Mouse (Mus musculus): ENCODE data around the gene Astl. TPM values are rescaled to one million over a fixed set of nuclear protein-coding genes. Genes with fewer than 3 reads are reported as not detected.

The Astl gene
- polyA plus RNA-seq, 1 experiment from 2014 or later, result not detected

DNA sequence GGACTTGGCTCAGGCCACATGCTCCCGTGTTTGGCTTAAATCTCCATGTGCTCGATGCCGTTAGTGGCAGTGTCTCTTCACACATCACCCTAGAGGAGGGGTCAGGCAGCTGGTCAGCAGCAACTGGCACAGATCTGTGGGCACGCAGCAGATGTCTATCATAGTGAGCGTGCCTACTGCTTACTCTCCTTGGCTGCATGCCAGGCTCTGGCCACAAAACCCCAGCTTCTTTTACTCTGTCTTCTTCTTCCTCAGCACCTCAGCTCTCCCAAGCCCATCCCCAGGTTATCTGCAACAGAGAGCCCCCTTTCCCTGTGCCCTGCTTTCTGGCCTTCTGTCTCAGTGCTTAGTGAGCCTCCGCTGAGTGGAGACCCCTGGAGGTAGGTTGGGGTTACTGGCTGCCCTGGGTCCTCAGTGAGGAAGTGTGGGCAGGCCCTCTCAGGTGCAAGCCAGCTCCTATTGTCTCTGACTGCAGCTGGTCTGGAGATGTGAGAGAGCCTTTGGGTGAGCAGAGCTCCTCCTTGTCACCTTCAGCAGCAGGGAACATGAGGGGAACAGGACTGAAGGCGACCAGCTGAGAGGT, 37.4 kb downstream of the Astl start:
- Histone ChIP-seq H3K9ac (ENCODE audit: low read depth, low read length) (no peak overlapping the region), H3K27me3 (ENCODE audit: control insufficient read depth, insufficient read depth, low read length) (no peaks in the 10 kb centered on the region), H3K4me3 (ENCODE audit: low read length) (no peak overlapping the region), H3K4me2 (replicated peaks; ENCODE audit: low read depth, low read length) (no peak overlapping the region), H3K36me3 (ENCODE audit: control insufficient read depth, insufficient read depth, low read length) (no peaks in the 10 kb centered on the region), H3K4me1 (ENCODE audit: control insufficient read depth, insufficient read depth, low read length) (0 out of 2 replicates have a peak, but pooled peaks cover 5% of the 10 kb centered on the region), H3K9me3 (ENCODE audit: control insufficient read depth, low read length) (no peaks in the 10 kb centered on the region), H3K27ac (ENCODE audit: low read depth, low read length) (no peak overlapping the region)
- ATAC-seq (ENCODE audit: low FRiP score, low TSS enrichment), result no peak
- 64% methylated on average over 7 of the region's 7 CpGs for WGBS

DNA sequence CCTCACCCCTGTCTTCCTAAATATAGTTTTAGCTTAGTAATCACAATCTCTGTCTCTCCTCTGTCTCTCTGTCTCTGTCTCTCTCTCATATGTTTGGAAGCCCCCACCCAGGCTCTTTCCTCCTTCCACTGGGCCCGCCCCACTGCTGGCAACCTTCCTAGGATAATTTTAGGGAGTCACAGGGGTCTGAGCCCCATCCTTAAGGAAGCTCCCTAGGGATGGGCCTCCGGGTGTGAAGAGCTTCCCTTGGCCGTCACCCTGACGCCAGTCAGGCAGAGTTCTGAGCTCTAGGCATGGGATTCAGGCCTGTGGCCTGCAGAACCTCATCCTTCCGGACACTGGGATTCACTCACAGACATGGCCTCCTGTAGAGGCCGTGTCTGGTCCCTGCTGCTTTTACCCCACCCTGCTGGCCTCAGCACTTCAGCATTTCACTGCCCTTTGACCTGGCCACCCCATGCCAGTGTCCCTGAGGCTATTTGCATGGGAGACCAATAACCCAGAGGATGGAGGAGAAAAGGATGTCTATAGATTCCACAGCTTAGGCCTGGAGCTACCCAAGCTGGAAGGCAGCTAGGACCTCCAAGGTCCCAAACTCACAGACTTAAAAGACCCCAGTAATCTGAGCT, 38.1 kb downstream of the Astl start:
- no peaks in the 10 kb centered on the region for H3K9me3 ChIP-seq (ENCODE audit: control insufficient read depth, low read length)
- H3K4me2 ChIP-seq (replicated peaks; ENCODE audit: low read depth, low read length), result no peak overlapping the region
- WGBS, result 78% methylated on average over 6 of the region's 6 CpGs
- H3K4me3 ChIP-seq (ENCODE audit: low read length), result no peak overlapping the region
- no peak for ATAC-seq (ENCODE audit: low FRiP score, low TSS enrichment)
- H3K9ac ChIP-seq (ENCODE audit: low read depth, low read length), result no peak overlapping the region
- no peaks in the 10 kb centered on the region for H3K36me3 ChIP-seq (ENCODE audit: control insufficient read depth, insufficient read depth, low read length)
- no peak overlapping the region for H3K27ac ChIP-seq (ENCODE audit: low read depth, low read length)
- H3K27me3 ChIP-seq (ENCODE audit: control insufficient read depth, insufficient read depth, low read length), result no peaks in the 10 kb centered on the region
- 0 out of 2 replicates have a peak, but pooled peaks cover 1% of the 10 kb centered on the region for H3K4me1 ChIP-seq (ENCODE audit: control insufficient read depth, insufficient read depth, low read length)

DNA sequence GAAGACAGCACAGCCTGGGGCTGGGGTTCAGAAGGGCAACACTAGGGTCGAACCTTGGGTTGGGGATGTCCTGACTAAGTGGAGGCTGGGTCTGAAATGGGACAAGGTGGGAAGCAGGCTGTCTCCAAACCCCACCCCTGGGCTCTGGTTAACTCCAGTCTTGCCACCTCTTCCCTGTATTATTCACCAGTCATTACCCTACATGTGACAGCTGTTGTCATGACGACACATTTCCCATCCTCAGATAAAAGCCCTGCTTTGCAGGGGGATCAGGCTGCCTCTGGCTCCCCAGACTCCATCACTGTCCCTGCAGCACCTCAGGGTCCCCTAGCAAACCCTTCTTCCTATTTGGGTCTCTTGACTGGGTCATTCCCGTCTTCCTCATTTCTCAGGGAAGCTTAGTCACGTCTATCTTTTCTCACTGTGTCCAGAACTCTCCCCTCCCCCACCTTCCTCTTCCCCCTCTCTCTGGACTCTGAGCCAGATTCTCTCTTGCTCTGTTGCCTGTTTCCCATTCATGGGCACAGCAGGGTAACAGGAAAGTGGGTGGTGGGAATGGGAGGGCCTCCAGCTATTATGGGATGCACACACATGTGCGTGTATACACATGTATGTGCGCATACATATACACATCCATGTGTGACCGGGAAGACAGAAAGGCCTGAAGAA, 39.6 kb downstream of the Astl start:
- no peak overlapping the region for H3K27ac ChIP-seq (ENCODE audit: low read depth, low read length)
- no peak overlapping the region for H3K4me2 ChIP-seq (replicated peaks; ENCODE audit: low read depth, low read length)
- H3K36me3 ChIP-seq (ENCODE audit: control insufficient read depth, insufficient read depth, low read length), result no peaks in the 10 kb centered on the region
- no peak overlapping the region for H3K9ac ChIP-seq (ENCODE audit: low read depth, low read length)
- no peaks in the 10 kb centered on the region for H3K9me3 ChIP-seq (ENCODE audit: control insufficient read depth, low read length)
- no peaks in the 10 kb centered on the region for H3K4me1 ChIP-seq (ENCODE audit: control insufficient read depth, insufficient read depth, low read length)
- WGBS, result 68% methylated on average over 7 of the region's 7 CpGs
- no peaks in the 10 kb centered on the region for H3K27me3 ChIP-seq (ENCODE audit: control insufficient read depth, insufficient read depth, low read length)
- H3K4me3 ChIP-seq (ENCODE audit: low read length), result no peak overlapping the region
- ATAC-seq (ENCODE audit: low FRiP score, low TSS enrichment), result no peak

DNA sequence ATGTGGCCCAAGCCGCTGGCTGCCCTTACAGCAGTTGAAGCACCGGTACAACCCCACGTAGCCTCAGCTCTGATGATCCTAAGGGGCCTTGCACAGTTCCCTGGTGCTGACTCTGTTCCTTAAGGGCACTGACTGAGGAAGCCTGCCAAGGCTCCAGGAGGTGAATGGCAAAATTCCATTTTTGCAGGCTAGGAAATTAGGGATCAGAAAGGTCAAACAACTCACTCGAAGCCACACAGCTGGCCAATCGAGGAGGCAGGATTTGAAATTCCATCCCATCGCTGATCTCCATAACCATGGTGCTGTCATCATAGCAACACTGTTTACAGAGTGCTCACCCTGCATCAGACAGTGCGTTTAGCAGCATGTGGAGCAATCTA, 40.2 kb downstream of the Astl start:
- H3K27me3 ChIP-seq (ENCODE audit: control insufficient read depth, insufficient read depth, low read length), result no peaks in the 10 kb centered on the region
- 71% methylated on average over 7 of the region's 7 CpGs for WGBS
- no peak for ATAC-seq (ENCODE audit: low FRiP score, low TSS enrichment)
- H3K4me3 ChIP-seq (ENCODE audit: low read length), result no peak overlapping the region
- H3K4me2 ChIP-seq (replicated peaks; ENCODE audit: low read depth, low read length), result no peak overlapping the region
- H3K4me1 ChIP-seq (ENCODE audit: control insufficient read depth, insufficient read depth, low read length), result no peaks in the 10 kb centered on the region
- H3K36me3 ChIP-seq (ENCODE audit: control insufficient read depth, insufficient read depth, low read length), result no peaks in the 10 kb centered on the region
- no peaks in the 10 kb centered on the region for H3K9me3 ChIP-seq (ENCODE audit: control insufficient read depth, low read length)
- H3K9ac ChIP-seq (ENCODE audit: low read depth, low read length), result no peak overlapping the region
- H3K27ac ChIP-seq (ENCODE audit: low read depth, low read length), result no peak overlapping the region

DNA sequence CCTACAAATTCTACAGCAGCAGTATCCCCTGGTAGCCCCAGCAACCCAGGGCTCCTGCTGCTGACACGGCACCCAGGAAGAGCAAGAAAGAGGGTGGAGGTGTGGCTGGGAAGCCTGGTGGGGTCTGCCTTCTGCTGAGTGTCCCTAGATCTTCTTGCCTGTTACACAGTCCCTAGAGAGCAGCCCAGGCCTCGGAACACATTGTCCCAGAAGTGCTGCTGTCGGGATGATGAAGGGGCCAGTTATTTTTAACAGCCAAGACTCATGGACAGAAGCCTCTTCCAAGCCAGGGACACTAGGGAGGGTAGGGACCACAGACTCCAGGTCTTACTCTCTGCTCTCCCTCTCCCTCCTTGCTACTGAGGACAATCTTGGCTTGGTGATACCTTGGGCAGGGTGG, 40.8 kb downstream of the Astl start:
- Histone ChIP-seq H3K4me1 (ENCODE audit: control insufficient read depth, insufficient read depth, low read length) (no peaks in the 10 kb centered on the region), H3K36me3 (ENCODE audit: control insufficient read depth, insufficient read depth, low read length) (no peaks in the 10 kb centered on the region), H3K27ac (ENCODE audit: low read depth, low read length) (no peak overlapping the region), H3K9ac (ENCODE audit: low read depth, low read length) (no peak overlapping the region), H3K4me3 (ENCODE audit: low read length) (no peak overlapping the region), H3K9me3 (ENCODE audit: control insufficient read depth, low read length) (no peaks in the 10 kb centered on the region), H3K4me2 (replicated peaks; ENCODE audit: low read depth, low read length) (no peak overlapping the region), H3K27me3 (ENCODE audit: control insufficient read depth, insufficient read depth, low read length) (no peaks in the 10 kb centered on the region)
- 57% methylated on average over 3 of the region's 3 CpGs for WGBS
- no peak for ATAC-seq (ENCODE audit: low FRiP score, low TSS enrichment)

DNA sequence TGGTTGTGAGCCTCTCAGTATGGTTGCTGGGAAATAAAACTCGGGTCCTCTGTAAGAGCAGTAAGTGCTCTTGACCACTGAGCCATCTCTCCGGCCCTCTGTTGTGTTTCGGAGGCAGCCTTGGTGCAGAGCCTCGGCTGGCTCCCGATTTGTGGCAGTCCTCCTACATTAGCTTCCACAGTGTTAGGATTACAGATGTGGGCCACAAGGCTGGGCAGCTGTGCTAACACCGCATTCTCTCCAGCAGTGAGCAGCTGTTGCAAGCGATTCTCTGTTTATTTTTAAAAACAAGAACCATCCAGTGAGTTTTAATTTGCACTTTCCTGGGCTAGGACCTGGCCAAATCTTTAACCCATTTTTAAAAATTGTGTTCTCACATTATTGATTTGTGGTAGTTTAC, 45.4 kb downstream of the Astl start:
- Histone ChIP-seq H3K9me3 (ENCODE audit: control insufficient read depth, low read length) (no peaks in the 10 kb centered on the region), H3K9ac (ENCODE audit: low read depth, low read length) (no peak overlapping the region), H3K4me1 (ENCODE audit: control insufficient read depth, insufficient read depth, low read length) (no peaks in the 10 kb centered on the region), H3K27ac (ENCODE audit: low read depth, low read length) (no peak overlapping the region), H3K27me3 (ENCODE audit: control insufficient read depth, insufficient read depth, low read length) (no peaks in the 10 kb centered on the region), H3K4me2 (replicated peaks; ENCODE audit: low read depth, low read length) (no peak overlapping the region), H3K36me3 (ENCODE audit: control insufficient read depth, insufficient read depth, low read length) (no peaks in the 10 kb centered on the region), H3K4me3 (ENCODE audit: low read length) (no peak overlapping the region)
- ATAC-seq (ENCODE audit: low FRiP score, low TSS enrichment), result no peak
- WGBS, result 70% methylated on average over 7 of the region's 7 CpGs

DNA sequence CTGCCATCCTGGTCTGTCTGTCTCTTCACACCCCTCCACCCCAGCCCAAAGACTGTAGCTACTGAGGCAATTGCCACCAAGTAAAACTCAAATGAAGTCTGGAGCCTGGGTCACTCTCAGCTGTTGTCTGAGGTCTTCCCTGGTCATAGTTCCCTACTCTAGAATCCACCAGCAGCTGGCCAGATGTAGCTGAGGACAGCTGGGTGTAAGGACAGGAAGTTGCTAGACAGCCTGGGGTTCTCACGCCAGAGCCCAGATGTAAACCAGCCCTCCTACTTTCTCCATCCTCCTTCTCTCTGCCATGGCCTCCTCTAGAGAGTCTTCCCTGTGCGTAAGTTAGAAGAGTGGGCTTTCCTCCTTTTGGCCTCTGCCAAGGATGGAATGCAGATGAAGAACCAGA, 49.1 kb downstream of the Astl start:
- ATAC-seq (ENCODE audit: low FRiP score, low TSS enrichment), result no peak
- H3K4me3 ChIP-seq (ENCODE audit: low read length), result no peak overlapping the region
- H3K36me3 ChIP-seq (ENCODE audit: control insufficient read depth, insufficient read depth, low read length), result no peaks in the 10 kb centered on the region
- no peak overlapping the region for H3K9ac ChIP-seq (ENCODE audit: low read depth, low read length)
- H3K9me3 ChIP-seq (ENCODE audit: control insufficient read depth, low read length), result no peaks in the 10 kb centered on the region
- 60% methylated on average over 2 of the region's 2 CpGs for WGBS
- no peak overlapping the region for H3K27ac ChIP-seq (ENCODE audit: low read depth, low read length)
- H3K4me2 ChIP-seq (replicated peaks; ENCODE audit: low read depth, low read length), result no peak overlapping the region
- H3K27me3 ChIP-seq (ENCODE audit: control insufficient read depth, insufficient read depth, low read length), result no peaks in the 10 kb centered on the region
- no peaks in the 10 kb centered on the region for H3K4me1 ChIP-seq (ENCODE audit: control insufficient read depth, insufficient read depth, low read length)

DNA sequence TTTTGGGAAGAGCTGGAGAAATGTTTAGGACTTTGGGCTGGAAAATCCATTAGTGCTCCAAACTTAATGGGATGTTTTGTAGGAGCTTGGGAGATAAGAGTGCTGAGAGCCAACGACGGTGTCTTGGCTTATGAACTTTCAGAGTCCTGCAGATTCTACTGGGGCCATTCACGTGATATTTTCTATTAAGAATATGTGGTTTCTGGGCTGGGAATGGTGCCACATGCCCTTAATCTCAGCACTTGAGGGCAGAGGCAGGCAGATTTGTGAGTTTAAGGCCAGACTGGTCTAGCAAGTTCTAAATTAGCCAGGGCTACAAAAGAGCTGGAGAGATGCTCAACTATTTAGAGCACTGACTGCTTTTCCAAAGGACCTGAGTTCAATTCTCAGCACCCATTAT, 51.9 kb downstream of the Astl start:
- H3K9me3 ChIP-seq (ENCODE audit: control insufficient read depth, low read length), result no peaks in the 10 kb centered on the region
- H3K27ac ChIP-seq (ENCODE audit: low read depth, low read length), result no peak overlapping the region
- WGBS, result 79% methylated on average over 3 of the region's 3 CpGs
- H3K27me3 ChIP-seq (ENCODE audit: control insufficient read depth, insufficient read depth, low read length), result no peaks in the 10 kb centered on the region
- ATAC-seq (ENCODE audit: low FRiP score, low TSS enrichment), result no peak
- H3K36me3 ChIP-seq (ENCODE audit: control insufficient read depth, insufficient read depth, low read length), result no peaks in the 10 kb centered on the region
- no peak overlapping the region for H3K9ac ChIP-seq (ENCODE audit: low read depth, low read length)
- H3K4me1 ChIP-seq (ENCODE audit: control insufficient read depth, insufficient read depth, low read length), result no peaks in the 10 kb centered on the region
- H3K4me3 ChIP-seq (ENCODE audit: low read length), result no peak overlapping the region
- H3K4me2 ChIP-seq (replicated peaks; ENCODE audit: low read depth, low read length), result no peak overlapping the region

DNA sequence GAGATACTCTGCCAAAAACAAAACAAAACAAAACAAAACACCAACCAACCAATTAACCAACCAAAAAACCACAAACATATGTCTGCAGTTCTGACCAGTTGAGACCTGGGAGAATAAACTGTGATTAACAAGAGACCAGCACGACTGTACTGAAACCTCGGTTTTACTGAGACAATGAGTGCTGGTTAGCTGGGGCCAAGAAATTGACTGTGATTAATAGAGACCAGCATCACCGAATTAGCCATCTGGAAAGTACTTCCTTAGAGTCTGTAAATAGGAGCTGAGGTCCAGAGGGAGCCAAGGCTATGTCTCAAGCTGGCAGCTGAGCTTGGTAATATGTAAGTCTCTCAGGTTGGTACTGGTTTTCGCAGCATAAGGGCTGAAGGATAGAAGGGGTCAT, 52.4 kb downstream of the Astl start:
- Histone ChIP-seq H3K27me3 (ENCODE audit: control insufficient read depth, insufficient read depth, low read length) (no peaks in the 10 kb centered on the region), H3K4me3 (ENCODE audit: low read length) (no peak overlapping the region), H3K9ac (ENCODE audit: low read depth, low read length) (no peak overlapping the region), H3K36me3 (ENCODE audit: control insufficient read depth, insufficient read depth, low read length) (no peaks in the 10 kb centered on the region), H3K9me3 (ENCODE audit: control insufficient read depth, low read length) (no peaks in the 10 kb centered on the region), H3K27ac (ENCODE audit: low read depth, low read length) (no peak overlapping the region), H3K4me1 (ENCODE audit: control insufficient read depth, insufficient read depth, low read length) (no peaks in the 10 kb centered on the region), H3K4me2 (replicated peaks; ENCODE audit: low read depth, low read length) (no peak overlapping the region)
- 67% methylated on average over 4 of the region's 4 CpGs for WGBS
- no peak for ATAC-seq (ENCODE audit: low FRiP score, low TSS enrichment)
